Mouse (Mus musculus) frontal cortex, adult (tissue): ENCODE results near the gene Cdc14a.
A peak's percentile ranks its signal among the peaks of the same experiment; 100 is the strongest.

Source experiments
- ATAC-seq: cut with Nextera tagmentation; 2 replicates; pipeline ENCODE4 v1.9.2; 2017; ENCODE audit warnings: mild to moderate bottlenecking, moderate library complexity, mixed read lengths; ENCODE audit not compliant: low TSS enrichment

Cdc14a gene

DNA sequence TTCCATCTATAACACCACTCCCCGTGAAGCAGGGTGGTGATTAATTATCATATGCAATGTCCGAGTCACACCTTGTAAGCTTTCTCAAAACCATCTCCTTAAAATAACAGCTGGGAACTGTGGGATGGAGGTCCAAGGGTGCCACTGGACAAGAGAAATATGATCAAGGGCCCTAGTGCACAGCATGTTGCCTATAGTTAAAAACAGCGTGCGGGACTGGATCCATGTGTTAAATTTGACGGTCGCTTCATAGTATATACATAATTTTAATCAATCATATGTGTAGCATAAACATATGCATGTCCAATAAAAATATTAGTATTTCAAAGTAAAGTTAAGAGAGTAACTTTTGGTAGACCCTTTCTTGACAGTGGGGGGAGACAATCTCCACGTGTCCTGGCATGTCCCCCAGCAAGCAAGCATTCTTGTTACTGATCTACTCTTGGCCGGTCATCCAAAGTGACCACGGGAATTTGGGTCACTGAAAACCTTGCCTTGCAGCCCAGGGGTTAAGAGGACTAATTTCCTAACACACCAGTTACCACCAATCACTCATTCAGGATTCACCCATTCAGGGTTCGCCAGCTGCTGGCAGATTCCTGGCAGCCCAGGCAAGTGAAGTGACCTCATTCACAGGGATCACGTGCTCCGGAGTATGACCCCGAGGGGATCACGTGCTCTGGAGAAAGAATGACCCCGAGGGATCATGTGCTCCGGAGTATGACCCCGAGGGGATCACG is 94.6 kb downstream of the Cdc14a start:
- no peak for ATAC-seq

DNA sequence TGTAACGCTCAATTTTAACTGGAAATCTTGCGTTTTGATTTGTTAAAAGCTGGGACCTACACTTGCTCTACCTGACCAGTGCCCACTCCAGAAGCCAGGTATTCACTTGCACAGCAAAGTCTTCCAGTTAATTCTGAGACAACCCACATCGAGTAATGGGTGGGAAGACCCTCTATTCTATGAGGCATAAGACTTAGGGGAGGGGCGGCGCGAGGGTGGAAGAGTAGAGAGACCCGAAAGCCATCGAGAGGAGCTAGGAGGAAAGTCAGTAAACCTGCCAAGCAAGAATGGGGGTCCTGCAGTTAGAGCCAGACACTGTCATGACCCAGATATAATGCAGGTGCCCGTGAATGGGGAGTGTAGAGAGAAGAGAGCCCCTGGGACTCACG is 96.2 kb downstream of the Cdc14a start:
- no peak for ATAC-seq

- peak; percentile 95 for ATAC-seq
Observed at GRCm38 (mm10) chr3:116327001-116327615, 96.7 kb downstream of the Cdc14a start.

GRCm38 (mm10) chr3:116325501-116325900 is 98.3 kb downstream of the Cdc14a start:
- ATAC-seq, result no peak

- ATAC-seq, result peak; percentile 92
Observed at GRCm38 (mm10) chr3:116319696-116320095, 104.1 kb downstream of the Cdc14a start.

GRCm38 (mm10) chr3:116311838-116312237 is 112.0 kb downstream of the Cdc14a start:
- ATAC-seq, result no peak

- no peak for ATAC-seq
Observed at GRCm38 (mm10) chr3:116311173-116311572, 112.7 kb downstream of the Cdc14a start.

GRCm38 (mm10) chr3:116310672-116311071 is 113.2 kb downstream of the Cdc14a start:
- no peak for ATAC-seq

DNA sequence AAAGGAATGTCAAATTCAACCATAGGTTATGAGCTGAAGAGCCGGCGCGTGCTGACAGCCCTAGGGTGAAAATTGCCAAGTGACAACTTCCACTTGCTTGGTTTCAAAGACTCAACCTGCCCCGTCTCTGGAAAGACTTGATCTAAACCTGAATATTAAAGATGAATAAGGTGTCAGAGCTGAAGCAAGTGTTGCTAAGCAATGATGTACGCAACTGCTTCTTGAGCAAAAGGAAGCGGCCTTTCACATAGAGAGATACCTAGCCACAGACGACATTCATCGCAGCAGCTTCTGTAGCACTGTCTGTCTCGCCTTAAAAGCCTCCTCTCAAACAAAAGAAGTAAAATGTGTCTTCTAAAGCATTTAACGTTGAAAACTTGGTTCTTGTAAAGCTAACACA is 113.8 kb downstream of the Cdc14a start:
- no peak for ATAC-seq

DNA sequence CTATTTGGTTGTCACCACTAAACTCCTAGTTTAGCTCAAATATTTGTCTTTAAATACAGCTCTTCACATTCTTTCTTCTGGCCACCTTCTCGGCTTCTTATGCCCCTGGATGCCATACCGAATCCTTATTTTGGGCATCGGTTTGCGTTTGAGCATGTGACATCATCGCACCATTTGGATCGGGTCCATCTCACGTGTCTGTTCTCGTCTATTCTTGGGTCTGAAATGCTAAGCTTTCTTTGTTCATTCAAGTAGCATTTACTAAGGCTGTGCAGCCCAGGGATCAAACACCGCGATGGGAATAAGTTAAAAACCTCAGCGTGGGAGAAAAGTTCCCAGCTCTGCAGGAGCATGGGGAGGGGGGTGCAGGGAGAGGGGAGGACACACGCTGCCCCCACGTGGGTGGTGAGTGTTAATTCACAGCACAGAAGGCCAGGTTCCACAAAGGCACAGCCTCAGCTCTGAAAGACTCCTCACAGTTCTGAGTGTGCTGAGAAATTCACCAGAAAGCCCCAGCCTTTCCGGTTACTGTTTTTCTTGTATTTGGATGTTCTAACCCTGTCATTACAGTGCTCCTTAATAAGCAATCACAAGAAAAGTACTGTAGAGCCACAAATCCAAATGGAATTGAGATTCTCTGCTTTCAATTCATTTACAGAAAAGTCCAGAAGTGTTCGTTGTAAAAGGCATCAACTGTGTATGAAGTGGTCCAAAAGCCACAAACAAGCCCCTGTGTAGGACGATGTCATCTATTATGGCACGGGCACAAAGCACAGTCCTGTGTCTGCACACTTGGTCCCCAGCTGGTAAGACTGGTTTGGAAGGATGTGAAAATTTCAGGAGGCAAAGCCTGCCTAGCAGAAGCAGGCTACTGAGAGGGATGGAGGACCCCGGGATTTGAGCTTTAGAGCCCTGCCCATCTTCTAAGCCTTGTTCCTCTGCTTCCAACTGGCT is 118.8 kb downstream of the Cdc14a start:
- peak; percentile 70 for ATAC-seq

DNA sequence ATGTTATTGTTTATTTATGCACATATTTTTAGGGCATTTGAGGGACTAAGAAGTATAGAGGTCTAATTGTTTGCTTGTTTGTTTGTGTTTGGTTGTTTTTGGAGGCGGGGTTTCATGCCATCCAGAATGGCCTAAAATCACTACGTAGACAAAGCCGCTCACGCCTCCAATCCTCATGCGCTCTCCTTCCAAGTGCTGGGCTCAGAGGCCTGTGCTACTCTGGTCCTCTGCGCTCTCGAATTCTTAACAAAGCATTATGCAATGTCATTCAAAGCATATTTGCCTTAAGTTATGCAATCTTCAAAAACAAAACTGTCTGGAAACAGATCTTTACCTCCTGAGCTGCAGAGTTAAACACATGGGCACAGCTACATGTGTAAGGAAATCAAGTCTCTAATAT is 121.3 kb downstream of the Cdc14a start:
- ATAC-seq, result no peak

DNA sequence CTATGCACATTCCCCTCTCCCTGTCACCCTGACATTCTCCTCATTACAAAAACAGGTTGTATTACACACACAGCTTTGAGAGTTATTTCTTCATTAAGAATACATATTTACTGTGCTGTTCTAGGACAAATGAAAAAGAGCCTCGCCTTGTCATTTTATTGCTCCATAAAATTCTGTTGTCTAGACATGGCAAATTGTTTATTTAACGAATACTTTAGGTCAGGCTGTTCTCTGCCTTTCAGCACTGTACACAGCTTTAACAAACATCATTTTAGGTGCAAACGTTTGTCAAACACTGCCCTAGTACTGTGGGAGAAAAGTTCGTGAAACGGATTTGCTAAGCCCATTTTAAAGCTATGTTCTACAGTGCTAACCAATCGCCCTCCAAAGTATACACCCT is 122.1 kb downstream of the Cdc14a start:
- ATAC-seq, result no peak

GRCm38 (mm10) chr3:116298727-116299126 is 125.1 kb downstream of the Cdc14a start:
- no peak for ATAC-seq

GRCm38 (mm10) chr3:116298003-116298402 is 125.8 kb downstream of the Cdc14a start:
- peak; percentile 93 for ATAC-seq

DNA sequence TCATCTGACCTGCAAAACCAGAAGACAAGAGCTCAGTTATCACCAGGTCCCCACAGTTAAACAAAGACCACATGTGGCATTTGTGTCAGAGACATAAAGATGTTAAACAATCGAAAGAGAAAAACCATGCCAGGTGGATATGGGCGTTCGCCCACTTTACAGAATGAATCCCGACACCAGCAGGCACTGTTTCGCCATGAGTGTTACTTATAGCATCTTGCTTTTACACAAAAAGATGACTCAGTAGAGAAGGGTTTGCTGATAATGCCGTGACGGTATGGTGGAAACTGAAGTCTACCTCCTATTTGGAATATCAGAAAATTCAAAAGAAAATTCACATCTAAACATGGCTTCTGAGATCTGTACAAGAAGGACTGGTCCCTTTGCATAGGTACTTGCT is 126.7 kb downstream of the Cdc14a start:
- ATAC-seq, result peak; percentile 72

- no peak for ATAC-seq
Observed at GRCm38 (mm10) chr3:116290041-116290815, 133.6 kb downstream of the Cdc14a start.

GRCm38 (mm10) chr3:116288833-116289232 is 135.0 kb downstream of the Cdc14a start:
- no peak for ATAC-seq

DNA sequence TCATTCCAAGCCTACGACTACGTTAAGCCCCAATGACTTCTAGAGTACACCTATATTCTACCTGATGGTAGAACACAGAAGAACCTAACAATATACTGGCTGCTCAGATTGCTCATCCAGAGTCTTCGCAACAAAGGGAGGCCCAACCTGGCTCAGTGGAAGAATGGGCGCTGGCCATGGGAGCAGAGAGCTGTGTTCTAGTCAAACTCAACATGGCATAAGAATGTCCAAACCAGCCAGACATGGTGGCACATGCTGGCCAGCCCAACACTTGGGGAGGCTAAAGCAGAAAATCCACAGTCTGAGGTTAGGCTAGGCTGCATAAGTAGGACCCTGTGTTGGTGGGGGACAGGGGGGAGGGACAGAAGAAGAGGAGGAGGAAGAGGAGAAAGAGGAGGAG is 139.1 kb downstream of the Cdc14a start:
- no peak for ATAC-seq

DNA sequence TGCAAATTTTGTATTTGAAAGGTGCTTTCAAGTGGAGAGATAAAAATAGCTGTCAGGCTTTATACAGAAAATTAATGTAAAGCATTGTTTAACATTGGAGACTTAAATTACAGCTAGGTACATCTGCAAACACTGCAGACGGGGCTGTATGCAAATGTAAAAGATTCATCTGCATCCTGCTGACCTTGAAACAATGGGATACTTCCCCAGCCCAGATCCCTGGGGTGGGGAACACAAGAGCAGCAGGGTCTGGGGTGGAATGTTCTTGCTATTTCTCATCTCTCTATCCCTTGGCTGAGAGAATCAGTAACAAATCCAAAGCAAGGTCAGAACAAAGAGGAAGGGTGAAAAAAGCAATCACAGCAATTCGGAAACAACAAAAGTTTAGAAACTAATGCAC is 139.8 kb downstream of the Cdc14a start:
- ATAC-seq, result no peak

DNA sequence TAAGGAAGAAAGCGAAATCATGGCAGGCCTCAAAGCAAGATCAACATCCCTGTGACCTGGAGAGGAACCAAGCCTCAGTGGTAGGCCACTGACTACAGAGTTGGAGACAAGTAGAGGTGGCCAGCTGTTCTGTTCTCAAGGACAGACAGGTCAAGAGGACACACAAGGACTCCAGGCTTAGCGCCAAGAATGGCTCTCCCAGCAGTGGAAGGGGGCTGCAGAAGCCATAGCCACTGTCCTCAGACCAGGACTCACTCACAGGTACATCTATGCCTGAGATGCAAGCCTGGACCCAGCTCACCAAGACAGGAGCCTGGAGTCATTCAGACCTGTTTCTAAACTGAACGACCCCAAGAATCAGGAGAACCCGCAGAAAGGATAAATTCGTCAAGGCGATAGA is 142.2 kb downstream of the Cdc14a start:
- no peak for ATAC-seq

GRCm38 (mm10) chr3:116277146-116277545 is 146.7 kb downstream of the Cdc14a start:
- ATAC-seq, result no peak

GRCm38 (mm10) chr3:116271679-116272078 is 152.2 kb downstream of the Cdc14a start:
- no peak for ATAC-seq
